Mouse (Mus musculus): ENCODE data around the gene Clec2i.
"Not testable (repeated sequence)": the region's sequence is repeated elsewhere in the genome, so short reads cannot be mapped to it uniquely, and the experiment has no call there.

Clec2i gene

DNA sequence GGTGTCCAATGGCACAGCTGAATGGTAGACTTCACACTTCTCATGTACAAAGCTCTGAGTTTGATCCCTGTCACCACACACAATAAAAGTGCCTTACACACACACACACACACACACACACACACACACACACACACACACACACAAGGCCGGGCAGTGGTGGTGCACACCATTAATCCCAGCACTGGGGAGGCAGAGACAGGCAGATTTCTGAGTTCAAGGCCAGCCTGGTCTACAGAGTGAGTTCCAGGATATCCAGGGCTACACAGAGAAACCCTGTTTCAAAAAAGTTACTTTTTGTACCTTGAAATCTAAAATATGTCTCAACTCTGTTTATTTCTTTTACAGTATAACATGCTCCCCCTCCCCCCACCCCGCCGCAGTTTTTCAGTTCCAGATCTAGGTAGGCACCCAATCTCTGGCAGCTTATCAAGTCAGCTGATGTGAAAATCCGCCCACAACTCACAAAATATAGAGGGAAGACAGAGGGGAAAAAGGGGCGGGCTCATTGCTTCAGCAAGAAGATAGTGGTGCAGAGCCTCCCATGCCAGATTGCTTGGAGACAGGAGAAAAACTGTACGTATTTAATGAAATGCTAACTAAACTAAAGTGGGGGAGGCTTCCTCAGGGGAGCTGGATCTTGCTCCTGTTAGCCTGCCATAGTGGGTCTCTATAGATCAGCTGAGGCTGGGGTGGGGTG is at the start of gene Clec2i:
Clec2i (plus strand) TSS at position 498 of the 700 bp plus-strand sequence.
- DNase-seq (ENCODE audit: low spot score), result not testable (repeated sequence)

DNA sequence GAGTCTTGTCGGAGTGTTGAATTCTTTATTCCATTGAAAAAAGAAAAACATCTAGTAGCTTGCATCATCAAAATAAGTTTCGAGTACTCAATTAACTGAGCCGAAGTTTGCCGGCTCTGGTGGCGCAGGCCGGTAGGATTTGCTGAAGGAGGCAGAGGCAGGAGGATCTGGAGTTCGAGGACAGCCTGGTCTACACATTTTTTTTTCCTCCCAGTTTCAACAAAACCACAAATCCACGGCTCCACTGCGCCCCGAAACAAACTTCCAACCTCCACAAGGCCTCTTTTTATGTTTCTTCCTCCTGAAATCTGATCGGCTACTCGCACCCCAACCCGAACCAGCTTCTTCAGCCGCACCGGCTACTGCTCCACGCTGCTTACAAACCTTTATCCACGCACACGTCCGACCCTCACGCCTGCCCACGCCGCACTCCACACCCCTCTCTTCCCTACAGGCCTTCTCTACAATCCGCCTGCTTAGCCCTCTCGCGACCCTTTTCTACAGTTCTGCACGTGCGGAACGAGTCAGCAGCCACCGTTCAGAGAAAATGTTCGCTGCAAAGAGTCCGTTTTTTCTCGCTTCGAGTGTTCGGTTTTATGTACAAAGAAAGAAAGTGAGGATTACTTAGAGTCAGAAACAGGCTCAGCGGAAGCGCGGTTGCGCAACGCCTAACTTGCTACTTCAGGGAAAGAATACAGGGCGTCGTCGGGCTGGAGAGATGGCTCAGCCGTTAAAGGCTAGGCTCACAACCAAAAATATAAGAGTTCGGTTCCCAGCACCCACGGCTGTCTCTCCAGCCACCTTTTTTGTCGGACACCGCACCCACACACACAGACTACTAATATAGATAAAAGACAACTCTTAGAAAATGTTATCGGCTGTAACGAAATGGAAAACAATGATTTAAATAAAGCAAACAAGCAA is 48.8 kb upstream of the Clec2i start:
- DNase-seq (ENCODE audit: low spot score), result peak; percentile 90

DNA sequence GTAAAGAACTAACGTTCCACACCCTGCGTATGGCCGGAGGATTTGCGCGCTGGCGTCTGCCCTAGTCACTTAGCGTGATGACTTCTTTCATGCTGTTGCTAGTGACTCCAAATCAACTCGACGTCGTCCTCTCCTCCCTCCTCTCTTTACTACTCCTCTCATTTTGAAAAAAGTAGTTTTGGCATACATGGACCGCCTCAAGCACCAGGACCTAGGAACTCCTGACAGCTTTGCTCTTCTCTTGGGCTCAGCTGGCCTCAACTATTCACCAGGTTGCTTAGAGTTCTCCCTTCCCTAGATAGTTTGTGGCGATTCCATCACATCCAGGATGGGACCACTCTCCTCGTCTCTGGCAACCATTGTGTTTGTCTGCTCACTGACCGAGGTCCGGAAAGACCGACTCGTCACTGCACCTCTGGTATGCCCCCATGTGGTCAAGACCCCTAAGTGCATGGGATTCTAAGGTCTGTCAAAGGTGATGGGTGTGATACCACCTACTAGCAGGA is 48.1 kb upstream of the Clec2i start:
- peak; percentile 75 for DNase-seq (ENCODE audit: low spot score)

DNA sequence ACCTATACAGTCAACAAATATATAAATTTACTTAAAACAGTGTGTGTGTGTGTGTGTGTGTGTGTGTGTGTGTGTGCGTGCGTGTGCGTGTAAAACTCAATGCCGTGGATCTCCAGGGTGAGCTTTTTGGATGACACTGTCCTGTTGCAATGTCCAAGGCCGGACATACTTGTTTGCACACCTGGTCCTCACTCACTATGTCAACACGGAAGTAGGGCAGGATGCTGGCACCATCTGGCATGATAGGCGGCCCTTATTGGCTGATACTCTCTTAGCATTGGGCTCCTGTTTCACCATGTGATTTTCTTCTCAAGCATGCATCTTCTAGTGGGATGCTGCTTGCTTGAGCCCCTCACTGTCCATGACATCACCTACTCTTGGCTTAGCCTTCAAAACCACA is 47.5 kb upstream of the Clec2i start:
- DNase-seq (ENCODE audit: low spot score), result no peak

DNA sequence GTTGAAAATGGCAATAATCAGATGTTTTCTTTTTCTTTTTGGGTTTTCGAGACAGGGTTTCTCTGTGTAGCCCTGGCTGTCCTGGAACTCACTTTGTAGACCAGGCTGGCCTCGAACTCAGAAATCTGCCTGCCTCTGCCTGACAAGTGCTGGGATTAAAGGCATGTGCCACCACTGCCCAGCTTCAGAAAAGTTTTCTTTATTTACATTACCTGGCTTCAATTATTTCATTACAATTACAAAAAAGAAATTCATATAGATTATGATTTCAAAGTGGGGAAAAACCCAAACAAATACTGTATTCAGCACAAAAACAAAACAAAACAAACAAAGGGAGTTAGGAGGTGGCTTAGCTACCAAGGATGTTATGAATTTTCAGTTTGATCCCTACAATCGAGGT is 46.7 kb upstream of the Clec2i start:
- DNase-seq (ENCODE audit: low spot score), result not testable (repeated sequence)

DNA sequence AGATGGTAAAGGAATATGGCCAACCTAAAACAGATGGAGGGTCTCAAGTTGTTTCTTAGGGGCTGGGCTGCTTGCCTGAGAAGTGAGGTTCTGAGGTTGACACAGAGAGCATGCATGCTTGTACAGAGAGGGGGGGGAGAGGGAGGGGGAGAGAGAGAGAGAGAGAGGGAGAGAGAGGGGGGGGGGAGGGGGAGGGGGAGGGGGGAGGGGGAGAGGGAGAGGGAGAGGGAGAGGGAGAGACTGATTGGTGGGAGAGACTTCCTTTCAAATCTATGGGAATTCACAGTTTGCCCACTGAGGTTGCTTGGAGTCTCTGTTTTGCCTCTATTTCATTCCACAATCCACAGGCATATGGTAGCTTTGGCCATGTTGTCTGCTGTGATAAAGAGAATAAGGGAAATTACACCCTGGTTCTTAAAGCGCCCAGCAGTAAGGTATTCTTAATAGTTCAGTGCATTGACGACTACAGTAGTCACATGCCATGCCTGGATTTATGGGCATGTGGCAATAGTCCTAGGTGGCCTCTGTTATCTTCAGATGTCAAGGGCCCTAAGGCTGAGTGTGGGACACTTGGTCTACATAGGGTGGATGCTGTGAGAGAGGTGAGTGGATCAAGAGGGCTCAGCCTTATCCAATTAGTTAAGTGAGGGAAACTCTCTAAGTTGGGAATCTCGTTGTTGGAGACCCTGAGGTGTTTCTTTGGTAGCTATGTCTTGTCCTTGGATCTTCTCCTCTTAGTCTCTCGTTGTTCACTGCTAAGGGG is 45.9 kb upstream of the Clec2i start:
- no peak for DNase-seq (ENCODE audit: low spot score)

DNA sequence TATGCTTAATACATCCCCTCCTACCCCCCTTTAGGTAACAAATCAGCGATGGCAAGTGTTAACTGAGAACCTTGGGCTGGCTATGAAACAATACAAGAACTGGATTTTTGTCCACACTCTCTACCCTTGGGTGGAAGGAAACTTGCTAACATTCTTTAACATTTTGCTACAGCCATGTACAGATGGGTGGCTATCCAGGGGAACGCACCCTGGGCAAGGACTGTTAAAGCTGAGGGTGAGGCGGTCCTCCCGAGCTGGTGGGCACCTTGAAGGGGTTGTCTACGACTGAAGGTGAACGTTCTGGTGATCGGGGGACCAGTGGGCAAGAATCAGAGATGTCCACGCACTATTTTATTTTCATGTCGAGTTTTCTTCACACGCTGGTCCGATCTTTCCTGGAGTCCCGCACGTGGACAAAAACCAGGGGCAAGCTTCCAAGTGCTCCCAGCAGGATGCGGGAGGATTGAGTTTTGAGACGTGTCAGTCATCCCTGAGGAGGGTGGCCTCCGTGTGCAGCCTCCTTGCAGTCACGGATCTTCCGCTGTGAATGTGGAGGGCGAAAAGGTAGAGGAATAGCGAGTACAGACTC is 44.9 kb upstream of the Clec2i start:
- DNase-seq (ENCODE audit: low spot score), result no peak

DNA sequence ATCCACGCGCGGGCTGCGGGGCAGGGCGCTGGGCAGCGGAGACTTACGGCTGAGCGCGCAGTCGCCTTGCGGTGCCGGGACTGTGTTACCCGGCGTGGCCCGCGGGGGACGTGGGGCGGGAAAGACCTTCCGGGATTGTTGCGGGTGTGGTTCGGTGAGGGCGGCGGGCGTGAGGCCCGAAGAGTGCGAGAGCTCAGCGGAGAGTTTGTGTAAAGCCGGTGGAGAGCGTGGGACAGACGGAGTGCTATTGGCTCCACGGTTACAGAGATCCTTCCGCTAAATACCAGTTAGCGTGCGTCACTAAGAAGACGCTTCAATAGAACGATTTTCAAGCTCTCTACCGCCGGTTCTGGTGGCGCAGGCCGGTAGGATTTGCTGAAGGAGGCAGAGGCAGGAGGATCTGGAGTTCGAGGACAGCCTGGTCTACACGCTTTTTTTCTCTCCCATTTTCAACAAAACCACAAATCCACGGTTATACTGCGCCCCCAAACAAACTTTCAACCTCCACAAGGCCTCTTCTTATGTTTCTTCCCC is 44.4 kb upstream of the Clec2i start:
- DNase-seq (ENCODE audit: low spot score), result peak; percentile 83

DNA sequence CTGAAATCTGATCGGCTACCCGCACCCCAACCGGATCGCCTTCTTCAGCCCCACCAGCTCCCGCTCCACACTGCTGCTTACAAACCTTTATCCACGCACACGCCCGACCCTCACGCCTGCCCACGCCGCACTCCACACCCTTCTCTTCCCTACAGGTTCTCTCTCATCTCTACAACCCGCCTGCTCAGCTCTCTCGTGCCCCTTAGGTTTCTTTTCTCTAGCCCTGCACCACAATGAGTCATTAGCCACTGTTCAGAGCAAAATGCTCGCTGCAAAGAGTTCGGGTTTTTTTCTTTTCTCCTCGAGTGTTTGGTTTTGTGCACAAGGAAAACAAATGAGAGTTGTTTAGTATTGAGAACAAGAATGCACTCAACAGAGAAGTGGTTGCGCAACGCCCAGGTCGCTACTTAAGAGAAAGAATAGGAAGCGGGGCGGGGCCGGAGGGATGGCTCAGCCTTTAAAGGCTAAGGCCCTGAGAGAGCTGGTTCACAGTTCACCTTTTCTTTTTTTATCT is 43.9 kb upstream of the Clec2i start:
- peak; percentile 65 for DNase-seq (ENCODE audit: low spot score)

DNA sequence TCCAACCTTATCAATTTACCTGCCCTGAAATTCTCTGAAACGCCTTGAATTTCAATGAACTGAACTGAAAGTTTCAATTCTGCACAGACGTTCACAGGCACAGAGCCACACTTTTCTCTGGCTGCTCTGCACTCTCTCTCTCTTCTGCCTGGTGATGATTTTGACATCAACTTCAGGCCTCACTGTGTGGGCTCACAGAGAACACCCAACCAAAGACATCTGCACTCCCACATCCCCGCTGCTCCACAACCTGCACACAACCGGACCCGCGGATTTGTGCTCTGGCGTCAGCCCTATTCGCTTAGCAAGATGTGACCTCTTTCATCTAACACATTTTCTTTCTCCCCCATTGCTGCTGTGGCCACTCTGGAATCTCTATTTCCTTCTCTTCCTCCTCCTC is 43.3 kb upstream of the Clec2i start:
- DNase-seq (ENCODE audit: low spot score), result no peak

DNA sequence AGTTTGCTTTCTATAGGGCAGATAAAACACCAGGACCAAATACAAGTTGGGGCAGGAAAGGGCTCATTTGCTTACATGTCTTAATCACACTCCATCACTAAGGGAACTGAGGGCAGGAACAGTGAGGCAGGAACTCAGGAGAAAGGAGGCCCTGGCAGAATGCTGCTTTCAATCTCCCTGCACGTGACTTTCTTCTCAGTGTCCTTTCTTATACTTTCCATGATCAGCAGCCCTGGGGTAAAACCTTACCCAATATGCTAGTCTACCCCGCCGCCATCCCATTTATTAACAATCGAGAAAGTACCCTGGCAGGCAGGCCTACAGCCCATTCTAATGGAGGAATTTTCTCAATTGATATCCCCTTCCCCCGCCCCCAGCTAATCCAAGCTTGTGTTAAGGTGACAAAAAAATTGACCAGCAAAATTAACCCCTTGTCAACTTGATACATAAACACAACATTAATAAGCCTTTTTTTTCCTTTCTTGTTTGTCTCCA is 42.8 kb upstream of the Clec2i start:
- no peak for DNase-seq (ENCODE audit: low spot score)

DNA sequence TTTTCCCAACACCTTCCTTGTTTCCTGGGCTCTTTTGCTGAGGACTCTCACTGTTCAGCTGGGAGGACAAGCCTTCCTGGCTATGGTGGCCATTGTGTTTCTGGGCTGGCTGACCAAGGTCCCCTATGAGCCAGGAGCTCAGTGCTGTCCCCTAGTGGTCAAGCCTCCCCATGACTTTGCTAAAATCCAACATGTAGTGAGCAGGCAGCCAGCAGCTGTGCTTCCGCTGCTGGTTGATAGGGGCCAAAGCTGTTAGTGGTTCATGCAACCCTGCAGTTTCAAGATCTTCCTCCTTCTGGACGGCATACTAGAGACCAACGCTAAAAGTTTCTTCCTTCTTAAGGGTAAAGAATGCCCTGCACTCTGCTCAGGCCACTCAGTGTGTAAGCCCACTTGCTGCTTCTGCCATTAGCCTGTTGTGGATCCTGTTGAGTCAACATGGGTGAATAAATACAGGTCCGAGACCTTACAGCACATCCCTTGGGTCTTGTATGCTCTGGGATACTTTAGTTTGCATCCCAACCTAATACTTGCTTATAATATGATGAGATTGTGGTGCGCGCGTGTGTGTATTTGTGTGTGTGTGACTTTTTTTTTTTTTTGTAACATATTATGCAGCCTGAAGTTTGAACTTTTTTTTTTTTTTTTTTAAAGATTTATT is 41.9 kb upstream of the Clec2i start:
- peak; percentile 70 for DNase-seq (ENCODE audit: low spot score)

DNA sequence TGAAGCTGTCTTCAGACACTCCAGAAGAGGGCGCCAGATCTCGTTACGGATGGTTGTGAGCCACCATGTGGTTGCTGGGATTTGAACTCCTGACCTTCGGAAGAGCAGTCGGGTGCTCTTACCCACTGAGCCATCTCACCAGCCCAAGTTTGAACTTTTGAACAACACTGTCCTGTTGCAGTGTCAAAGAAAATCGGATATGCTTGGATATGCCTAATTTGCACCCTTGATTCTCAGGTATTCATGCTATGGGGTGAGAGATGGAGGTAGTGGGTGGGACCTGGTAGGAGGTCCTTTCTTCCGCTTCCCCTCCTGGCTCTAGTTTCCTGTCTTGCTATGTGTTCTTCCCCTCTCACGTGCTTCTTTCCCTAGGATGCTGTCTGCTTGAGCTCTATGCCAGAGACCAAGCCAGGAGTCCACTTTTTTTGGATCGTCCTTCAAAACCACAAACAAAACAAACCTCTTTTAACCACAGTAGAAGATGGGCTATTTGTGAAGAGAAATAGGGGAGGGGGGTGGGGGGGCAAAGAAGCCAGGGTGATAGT is 41.3 kb upstream of the Clec2i start:
- DNase-seq (ENCODE audit: low spot score), result no peak

DNA sequence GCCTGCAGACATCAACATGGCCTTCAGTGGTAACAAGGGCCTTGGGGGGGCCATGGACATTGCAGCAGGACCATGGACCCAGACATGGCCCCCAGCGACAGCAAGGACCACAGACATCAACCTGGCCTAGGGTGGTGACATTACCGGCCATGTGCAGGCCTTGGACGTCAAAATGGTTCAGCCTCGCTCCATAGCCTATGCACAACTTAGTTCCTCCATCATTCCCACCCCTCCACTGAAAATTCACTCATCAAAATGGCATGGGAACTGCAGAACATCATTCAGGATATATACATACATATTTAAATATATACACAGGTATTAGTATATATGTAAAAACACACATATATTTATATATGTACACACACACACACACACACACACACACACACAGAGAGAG is 40.0 kb upstream of the Clec2i start:
- no peak for DNase-seq (ENCODE audit: low spot score)

DNA sequence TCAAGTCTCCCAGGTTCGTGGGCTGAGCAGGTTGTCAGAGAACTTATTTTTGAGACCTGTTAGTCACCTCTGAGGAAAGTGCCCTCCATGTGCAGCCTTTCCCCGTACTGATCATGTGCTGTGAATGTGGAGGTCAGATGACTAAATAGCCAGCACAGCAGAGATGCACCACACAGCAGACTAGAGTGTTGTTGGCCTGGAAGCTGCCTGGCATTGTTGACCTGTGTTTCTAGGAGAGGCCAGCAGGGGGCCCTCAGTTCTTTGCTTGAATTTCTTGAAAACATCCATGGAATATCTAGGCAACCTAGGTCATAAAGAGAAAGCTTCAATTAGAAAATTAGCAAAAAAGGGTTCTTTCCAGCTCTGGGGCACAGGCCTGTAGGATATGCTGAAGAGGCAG is 37.5 kb upstream of the Clec2i start:
- no peak for DNase-seq (ENCODE audit: low spot score)

DNA sequence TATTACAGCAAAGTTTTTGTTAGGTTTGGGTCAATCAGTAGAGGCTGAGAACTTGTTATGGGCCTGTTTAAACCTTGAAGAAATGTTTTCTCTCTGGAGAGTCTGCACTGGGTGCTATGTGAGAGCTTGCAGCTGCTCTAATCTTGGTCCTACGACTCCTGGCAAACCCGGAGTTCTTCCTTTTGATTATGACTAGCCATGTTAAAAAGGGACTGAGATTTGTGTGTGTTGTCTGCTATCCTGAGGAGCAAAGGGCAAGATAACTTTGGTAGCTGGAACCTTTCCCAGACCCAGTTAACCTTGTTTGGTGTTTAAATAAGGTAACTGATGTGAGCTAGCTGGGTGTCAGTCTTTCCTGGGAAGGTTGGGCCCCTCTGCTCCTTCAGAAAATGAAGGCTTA is 36.7 kb upstream of the Clec2i start:
- DNase-seq (ENCODE audit: low spot score), result no peak

DNA sequence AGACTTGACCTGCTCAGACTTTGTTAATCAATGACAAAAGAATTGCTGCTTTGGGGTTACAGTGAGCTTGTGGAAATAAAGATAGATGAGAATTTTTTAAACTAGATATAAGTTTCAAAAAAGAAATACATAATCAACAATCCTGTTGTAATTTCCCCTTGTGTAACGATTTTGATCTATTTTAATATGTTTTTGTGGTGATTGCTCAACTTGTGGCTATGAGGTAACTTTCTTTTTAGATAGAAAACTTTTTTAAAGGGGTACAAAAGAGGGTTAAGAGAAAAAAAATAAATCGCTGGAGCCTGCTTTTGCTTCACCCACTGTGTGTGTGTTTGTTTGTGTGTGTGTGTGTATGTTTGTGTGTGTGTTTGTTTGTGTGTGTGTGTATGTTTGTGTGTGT is 36.2 kb upstream of the Clec2i start:
- no peak for DNase-seq (ENCODE audit: low spot score)

DNA sequence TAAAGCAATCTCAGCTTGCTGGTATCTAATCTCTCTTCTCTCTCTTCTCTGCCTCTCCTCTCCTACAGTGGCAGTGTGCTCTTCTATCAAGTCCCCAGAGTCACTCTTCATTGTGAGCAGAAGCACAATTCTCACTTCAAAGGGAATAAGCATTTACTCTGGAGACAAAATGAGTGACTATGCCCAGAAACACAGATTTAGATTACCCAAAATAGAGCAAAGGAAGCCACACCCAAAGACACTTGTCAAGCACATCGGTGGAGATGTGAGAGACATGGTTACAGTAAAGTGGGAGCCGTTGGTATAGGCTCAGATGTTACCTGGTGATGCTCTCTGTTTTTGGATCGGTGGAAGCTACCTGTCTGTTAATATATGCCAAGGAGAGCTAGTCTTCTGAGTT is 34.6 kb upstream of the Clec2i start:
- DNase-seq (ENCODE audit: low spot score), result no peak

DNA sequence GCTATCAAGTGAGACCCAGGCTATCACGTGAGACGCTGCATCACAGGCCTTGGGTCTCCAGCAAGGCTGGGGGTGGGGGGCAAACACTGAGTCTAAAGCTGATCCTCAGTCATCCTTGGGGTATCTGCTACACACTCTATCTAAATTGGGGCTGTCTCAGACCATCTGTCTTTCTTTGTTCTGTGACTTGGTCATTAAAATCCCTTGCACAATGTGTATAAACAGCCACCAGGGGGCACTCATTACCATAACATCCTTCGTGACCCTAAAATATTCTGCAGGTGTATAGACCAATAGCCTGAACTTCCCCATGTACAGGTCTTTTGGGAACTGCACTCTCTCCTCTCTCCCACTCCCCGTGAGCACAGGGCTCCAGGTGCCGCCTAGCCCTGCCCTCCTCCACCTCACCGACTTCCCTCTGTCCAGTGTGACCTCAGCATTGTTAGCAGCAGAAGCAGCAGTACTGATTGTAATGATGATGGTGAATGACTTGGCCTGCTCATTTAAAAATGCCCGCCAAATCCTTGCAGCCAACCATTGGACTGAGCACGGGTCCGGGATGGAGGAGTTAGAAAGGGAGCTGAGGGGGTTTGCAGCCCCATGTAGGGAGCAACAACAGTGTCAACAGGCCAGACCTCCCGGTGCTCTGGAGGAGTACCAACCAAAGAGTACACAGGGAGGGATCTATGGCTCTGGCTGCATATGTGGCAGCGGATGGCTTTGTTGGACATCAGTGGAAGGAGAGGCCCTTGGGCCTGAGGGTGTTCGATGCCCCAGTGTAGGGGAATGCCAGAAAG is 33.2 kb upstream of the Clec2i start:
- DNase-seq (ENCODE audit: low spot score), result peak; percentile 70

DNA sequence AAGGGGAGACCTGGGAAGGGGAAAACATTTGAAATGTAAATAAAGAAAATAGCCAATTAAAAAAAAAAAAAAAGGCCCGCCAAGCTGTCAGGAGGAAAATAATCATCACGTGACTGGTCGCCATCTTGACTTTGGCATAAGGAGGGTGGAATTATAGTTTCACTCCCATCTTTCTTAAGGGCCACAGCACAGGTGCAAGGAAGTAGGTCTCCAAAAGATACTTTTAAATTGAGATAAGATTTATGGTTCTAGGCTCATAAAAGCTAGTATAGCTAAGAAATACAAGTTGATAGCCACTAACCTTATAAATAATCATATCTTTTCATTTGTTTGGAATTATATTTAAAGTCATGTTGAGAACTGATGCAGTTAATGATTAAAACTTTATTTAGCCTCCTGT is 32.5 kb upstream of the Clec2i start:
- no peak for DNase-seq (ENCODE audit: low spot score)
